Comparison of ENCODE assay signal across 10 mouse cellular contexts in genomic region chr1:59321880-59322836, GRCm38 (mm10).
DNase-seq lines count a peak whose midpoint lies in the region; ATAC-seq lines count a peak whose summit lies in the region.
"Had no signal": no experiment of that assay in that cellular context is flagged by ENCODE, and none has a peak within 500 bp of the region (broad histone marks: within the 10 kb centered on the region; RNA-seq: fewer than 3 reads in every experiment).

No protein-coding gene starts in this region.

- peak overlapping the region; percentile 65 for H3K27ac ChIP-seq in lung, embryonic 16.5 days (ENCODE audit: low read length)
- peak overlapping the region; percentile 70 for H3K27ac ChIP-seq in embryonic facial prominence, embryonic 14.5 days (replicated peaks; ENCODE audit: low read depth, low read length)
- peak overlapping the region; percentile 54; the same call in 1 of the 2 replicates for H3K27ac ChIP-seq in neural tube, embryonic 15.5 days (replicated peaks)

- peaks cover 14% of the 10 kb centered on the region; the same call in 1 of the 2 replicates for H3K4me1 ChIP-seq in lung, embryonic 16.5 days (replicated peaks; ENCODE audit: control insufficient read depth, insufficient read depth, low read length)
- H3K4me1 ChIP-seq in embryonic facial prominence, embryonic 14.5 days (ENCODE audit: control insufficient read depth, insufficient read depth, low read length), result peaks cover 18% of the 10 kb centered on the region
- H3K4me1 ChIP-seq in neural tube, embryonic 15.5 days, result peaks cover 19% of the 10 kb centered on the region

- no peaks in the 10 kb centered on the region for H3K36me3 ChIP-seq in lung, embryonic 16.5 days (ENCODE audit: control insufficient read depth, insufficient read depth, low read length)
- no peaks in the 10 kb centered on the region for H3K36me3 ChIP-seq in embryonic facial prominence, embryonic 14.5 days (ENCODE audit: control insufficient read depth, insufficient read depth, low read length)
- H3K36me3 ChIP-seq in neural tube, embryonic 15.5 days, result no peaks in the 10 kb centered on the region
- H3K36me3 ChIP-seq: G1E had no signal

- no peaks in the 10 kb centered on the region for H3K9me3 ChIP-seq in lung, embryonic 16.5 days (ENCODE audit: control insufficient read depth, low read length)
- H3K9me3 ChIP-seq in embryonic facial prominence, embryonic 14.5 days (ENCODE audit: control insufficient read depth, low read length), result no peaks in the 10 kb centered on the region
- H3K9me3 ChIP-seq in neural tube, embryonic 15.5 days (replicated peaks), result no peaks in the 10 kb centered on the region

- no peak for ATAC-seq in lung, embryonic 16.5 days (ENCODE audit: low read depth)
- peak; percentile 90 for ATAC-seq in embryonic facial prominence, embryonic 14.5 days (ENCODE audit: low read depth)
- peak; percentile 12; the same call in 1 of the 2 replicates for ATAC-seq in neural tube, embryonic 15.5 days (ENCODE audit: low FRiP score)
- ATAC-seq in frontal cortex, adult (ENCODE audit: low TSS enrichment), result no peak

- DNase-seq in lung, postnatal 4 days, result no peak
- DNase-seq in embryonic facial prominence, embryonic 14.5 days (ENCODE audit: low spot score), result peak; percentile 92
- peak; percentile 60 for DNase-seq in kidney, postnatal 14 days
- no peak for DNase-seq in adrenal gland, postnatal 14 days
- no peak for DNase-seq in adrenal gland, adult 2 months
- DNase-seq: cerebellum, adult 11 months had no signal

- no peak overlapping the region for H3K4me2 ChIP-seq in lung, embryonic 16.5 days (ENCODE audit: low read depth, low read length)
- no peak overlapping the region for H3K4me2 ChIP-seq in embryonic facial prominence, embryonic 14.5 days (ENCODE audit: low read depth, low read length)
- H3K4me2 ChIP-seq in neural tube, embryonic 15.5 days, result no peak overlapping the region

- H3K9ac ChIP-seq in lung, embryonic 16.5 days (ENCODE audit: low read length), result no peak overlapping the region
- H3K9ac ChIP-seq in embryonic facial prominence, embryonic 14.5 days (ENCODE audit: low read depth, low read length), result no peak overlapping the region
- H3K9ac ChIP-seq in neural tube, embryonic 15.5 days (replicated peaks), result no peak overlapping the region

- no peaks in the 10 kb centered on the region for H3K27me3 ChIP-seq in lung, embryonic 16.5 days (ENCODE audit: control insufficient read depth, insufficient read depth, low read depth, low read length)
- no peaks in the 10 kb centered on the region for H3K27me3 ChIP-seq in embryonic facial prominence, embryonic 14.5 days (replicated peaks; ENCODE audit: control insufficient read depth, insufficient read depth, low read length)
- no peaks in the 10 kb centered on the region for H3K27me3 ChIP-seq in neural tube, embryonic 15.5 days (replicated peaks)

- 42% methylated on average over 9 of the region's 9 CpGs for WGBS in lung, embryonic 16.5 days
- WGBS in embryonic facial prominence, embryonic 14.5 days, result 30% methylated on average over 9 of the region's 9 CpGs
- WGBS in neural tube, embryonic 15.5 days, result 37% methylated on average over 9 of the region's 9 CpGs

- no peak overlapping the region for H3K4me3 ChIP-seq in lung, embryonic 16.5 days (ENCODE audit: low read length)
- no peak overlapping the region for H3K4me3 ChIP-seq in embryonic facial prominence, embryonic 14.5 days (ENCODE audit: low read depth, low read length)
- no peak overlapping the region for H3K4me3 ChIP-seq in neural tube, embryonic 15.5 days (replicated peaks)

Comparison
In these comparisons a context has a peak if more than half of its experiments do, and no peak if none do; other contexts are left out.
1. ATAC-seq: peak in embryonic facial prominence, embryonic 14.5 days (single experiment) and neural tube, embryonic 15.5 days (single experiment); none in lung, embryonic 16.5 days (single experiment) and frontal cortex, adult (single experiment).
2. DNase-seq: peak in embryonic facial prominence, embryonic 14.5 days (single experiment) and kidney, postnatal 14 days (single experiment); none in lung, postnatal 4 days (0 of 2), adrenal gland, postnatal 14 days (single experiment) and adrenal gland, adult 2 months (single experiment).
3. Peak in every context shown above with its lines, with median percentiles within 50 percentile points of each other: H3K27ac ChIP-seq.